Mouse (Mus musculus) heart, postnatal 0 days (tissue): ENCODE data around the gene Rps6kb1.

Experiments used
- CTCF ChIP-seq: IDR thresholded peaks from 2 replicates; pipeline ENCODE4 v1.5.1; 2016; ENCODE audit warnings: antibody characterized with exemption, control low read depth, low read depth
- EP300 ChIP-seq: IDR thresholded peaks from 2 replicates; pipeline ENCODE4 v1.6.1; 2016; ENCODE audit warnings: antibody characterized with exemption, low read depth

- TF ChIP-seq CTCF = no peak
- TF ChIP-seq EP300 = no peak
These were observed 47.5 kb upstream of the Rps6kb1 start for GRCm38 (mm10) chr11:86591931-86592616.
